Mouse (Mus musculus) adrenal gland, adult 8-10 months (tissue): Measurements from ENCODE around the gene Kcnj4. TPM values are rescaled to one million over a fixed set of nuclear protein-coding genes. Genes with fewer than 3 reads are reported as not detected.
"Not testable (repeated sequence)": the region's sequence is repeated elsewhere in the genome, so short reads cannot be mapped to it uniquely, and the experiment has no call there.

Experiments
- DNase-seq: peaks from one replicate; pipeline ENCODE4 v3.0.0; 2022
- total RNA-seq, 4 experiments: library from RNA; stranded (reverse); gene quantifications; 2 replicates each; pipeline ENCODE4 v1.2.4; 2022

Kcnj4 gene
- total RNA-seq, 4 experiments from 2014 or later: 0.38 to 6.2 (median 2.8) TPM

GRCm38 (mm10) chr15:79511553-79512320 lies 6.7 kb upstream of the Kcnj4 start:
- DNase-seq: peak; percentile 67

- no peak for DNase-seq
Measured at GRCm38 (mm10) chr15:79510425-79510824, 5.4 kb upstream of the Kcnj4 start.

GRCm38 (mm10) chr15:79509998-79510397 lies 5.0 kb upstream of the Kcnj4 start:
- DNase-seq: no peak

GRCm38 (mm10) chr15:79507055-79507828 lies 2.2 kb upstream of the Kcnj4 start:
- no peak for DNase-seq

- DNase-seq: no peak
Measured at GRCm38 (mm10) chr15:79506460-79506859, 1.4 kb upstream of the Kcnj4 start.

GRCm38 (mm10) chr15:79505616-79506283 lies 709 bp upstream of the Kcnj4 start:
- no peak for DNase-seq

- DNase-seq: peak; percentile 65
Measured at GRCm38 (mm10) chr15:79503438-79503837, 1.6 kb downstream of the Kcnj4 start.

- no peak for DNase-seq
Measured at GRCm38 (mm10) chr15:79502891-79503341, 2.1 kb downstream of the Kcnj4 start.

GRCm38 (mm10) chr15:79500110-79500509 lies 4.9 kb downstream of the Kcnj4 start:
- DNase-seq: no peak

- DNase-seq: no peak
Measured at GRCm38 (mm10) chr15:79493527-79493926, 11.5 kb downstream of the Kcnj4 start.

GRCm38 (mm10) chr15:79489463-79489862 lies 15.6 kb downstream of the Kcnj4 start:
- DNase-seq: peak; percentile 43

- no peak for DNase-seq
Measured at GRCm38 (mm10) chr15:79481181-79481688, 23.8 kb downstream of the Kcnj4 start.

GRCm38 (mm10) chr15:79477227-79477626 lies 27.8 kb downstream of the Kcnj4 start:
- DNase-seq: no peak

GRCm38 (mm10) chr15:79473638-79474355 lies 31.2 kb downstream of the Kcnj4 start:
- DNase-seq: no peak

- no peak for DNase-seq
Measured at GRCm38 (mm10) chr15:79473042-79473441, 32.0 kb downstream of the Kcnj4 start.

GRCm38 (mm10) chr15:79471095-79471494 lies 33.9 kb downstream of the Kcnj4 start:
- DNase-seq: no peak

GRCm38 (mm10) chr15:79470583-79470982 lies 34.5 kb downstream of the Kcnj4 start:
- no peak for DNase-seq

GRCm38 (mm10) chr15:79469577-79469976 lies 35.5 kb downstream of the Kcnj4 start:
- no peak for DNase-seq

GRCm38 (mm10) chr15:79466601-79467286 lies 38.3 kb downstream of the Kcnj4 start:
- peak; percentile 71 for DNase-seq

GRCm38 (mm10) chr15:79456546-79456945 lies 48.5 kb downstream of the Kcnj4 start:
- DNase-seq: no peak

GRCm38 (mm10) chr15:79456104-79456503 lies 48.9 kb downstream of the Kcnj4 start:
- DNase-seq: not testable (repeated sequence)
